Mouse (Mus musculus) embryonic facial prominence, embryonic 14.5 days (tissue): ENCODE measurements at regions not wholly inside any gene's neighbourhood (a gene's known extent, or its start where the extent isn't known, plus 50 kb on each side); places are given as distances from the start of the nearest gene placed in this dataset.

Source experiments
- ATAC-seq: fragments of 200-750 bp; cut with Nextera tagmentation; 2 replicates; pipeline ENCODE4 v1.8.0; 2017; ENCODE audit warnings: low read depth, moderate number of reproducible peaks, moderate TSS enrichment
- DNase-seq: peaks from one replicate; pipeline ENCODE4 v3.0.0-alpha.2; 2015; ENCODE audit warnings: low spot score
- H3K27ac ChIP-seq: fragments of 300-500 bp; sonication (generic); replicated peaks from 2 replicates; pipeline ENCODE4 v1.5.1; 2014; ENCODE audit warnings: low read depth, mild to moderate bottlenecking, low read length, moderate library complexity
- H3K27me3 ChIP-seq: fragments of 300-500 bp; sonication (generic); replicated peaks from 2 replicates; pipeline ENCODE4 v1.6.1; 2014; ENCODE audit warnings: low read length; ENCODE audit not compliant: control insufficient read depth, insufficient read depth
- H3K36me3 ChIP-seq: fragments of 300-500 bp; sonication (generic); 2 replicates; pipeline ENCODE4 v1.6.1; 2014; ENCODE audit warnings: low read length, mixed read lengths; ENCODE audit not compliant: control insufficient read depth, insufficient read depth
- H3K4me1 ChIP-seq: fragments of 300-500 bp; sonication (generic); 2 replicates; pipeline ENCODE4 v1.6.1; 2014; ENCODE audit warnings: antibody characterized with exemption, low read length; ENCODE audit not compliant: control insufficient read depth, insufficient read depth
- H3K4me2 ChIP-seq: fragments of 300-500 bp; sonication (generic); 2 replicates; pipeline ENCODE4 v1.6.1; 2014; ENCODE audit warnings: low read depth, mild to moderate bottlenecking, low read length, moderate library complexity, mixed read lengths
- H3K4me3 ChIP-seq: fragments of 300-500 bp; sonication (generic); 2 replicates; pipeline ENCODE4 v1.5.1; 2014; ENCODE audit warnings: low read depth, mild to moderate bottlenecking, low read length
- H3K9ac ChIP-seq: fragments of 300-500 bp; sonication (generic); 2 replicates; pipeline ENCODE4 v1.6.1; 2014; ENCODE audit warnings: low read depth, mild to moderate bottlenecking, low read length, moderate library complexity, mixed read lengths
- H3K9me3 ChIP-seq: fragments of 300-500 bp; sonication (generic); 2 replicates; pipeline ENCODE4 v1.6.1; 2016; ENCODE audit warnings: low read length; ENCODE audit not compliant: control insufficient read depth
- WGBS: fragments of 180-500 bp; shearing (Covaris S2); extraction: QIAGEN DNeasy Blood & Tissue Kit; methylation state at CpG from one replicate; pipeline ENCODE4 v1.1.7; 2014; 5-methylcytosine and 5-hydroxymethylcytosine counted together

- Histone ChIP-seq H3K4me1 (no peaks in the 10 kb centered on the region), H3K27ac (no peak overlapping the region), H3K36me3 (no peaks in the 10 kb centered on the region), H3K9ac (no peak overlapping the region), H3K4me3 (no peak overlapping the region), H3K27me3 (no peaks in the 10 kb centered on the region), H3K4me2 (no peak overlapping the region), H3K9me3 (no peaks in the 10 kb centered on the region)
- no peak for ATAC-seq
- no peak for DNase-seq
- WGBS = 77% methylated on average over 5 of the region's 5 CpGs
Measured at GRCm38 (mm10) chr4:54704696-54705095, 240.2 kb upstream of the Zfp462 start.

GRCm38 (mm10) chr4:54709751-54710150 is 235.1 kb upstream of the Zfp462 start:
- H3K9me3 ChIP-seq = no peaks in the 10 kb centered on the region
- peaks cover 9% of the 10 kb centered on the region for H3K4me1 ChIP-seq
- H3K27me3 ChIP-seq = no peaks in the 10 kb centered on the region
- no peak overlapping the region for H3K4me3 ChIP-seq
- no peak overlapping the region for H3K27ac ChIP-seq
- H3K36me3 ChIP-seq = no peaks in the 10 kb centered on the region
- ATAC-seq = no peak
- H3K4me2 ChIP-seq = no peak overlapping the region
- H3K9ac ChIP-seq = no peak overlapping the region
- no peak for DNase-seq

GRCm38 (mm10) chr4:54712929-54713328 is 231.9 kb upstream of the Zfp462 start:
- WGBS = 33% methylated on average over 3 of the region's 3 CpGs
- no peak overlapping the region; the same call in 1 of the 2 replicates for H3K27ac ChIP-seq

GRCm38 (mm10) chr4:54714612-54715342 is 230.1 kb upstream of the Zfp462 start:
- Histone ChIP-seq H3K27ac (no peak overlapping the region), H3K9me3 (no peaks in the 10 kb centered on the region), H3K4me3 (no peak overlapping the region), H3K9ac (no peak overlapping the region), H3K36me3 (no peaks in the 10 kb centered on the region), H3K4me1 (peaks cover 9% of the 10 kb centered on the region), H3K4me2 (no peak overlapping the region), H3K27me3 (no peaks in the 10 kb centered on the region)
- ATAC-seq = no peak
- DNase-seq = no peak
- WGBS = 77% methylated on average over 9 of the region's 9 CpGs

More at GRCm38 (mm10) chr4:54712929-54713328, 231.9 kb upstream of the Zfp462 start:
- Histone ChIP-seq H3K36me3 (no peaks in the 10 kb centered on the region), H3K9me3 (no peaks in the 10 kb centered on the region), H3K4me1 (peaks cover 9% of the 10 kb centered on the region), H3K4me3 (no peak overlapping the region), H3K27me3 (no peaks in the 10 kb centered on the region), H3K9ac (no peak overlapping the region), H3K4me2 (no peak overlapping the region)
- ATAC-seq (peak; percentile 84), DNase-seq (peak; percentile 80)

GRCm38 (mm10) chr4:54718083-54718482 is 226.8 kb upstream of the Zfp462 start:
- 75% methylated on average over 1 of the region's 1 CpGs for WGBS
- peaks cover 5% of the 10 kb centered on the region; the same call in 1 of the 2 replicates for H3K4me1 ChIP-seq
- DNase-seq (no peak), ATAC-seq (no peak)
- H3K27ac ChIP-seq = no peak overlapping the region
- no peak overlapping the region for H3K4me3 ChIP-seq
- no peak overlapping the region for H3K9ac ChIP-seq
- no peak overlapping the region for H3K4me2 ChIP-seq
- no peaks in the 10 kb centered on the region for H3K27me3 ChIP-seq
- no peaks in the 10 kb centered on the region for H3K9me3 ChIP-seq
- H3K36me3 ChIP-seq = no peaks in the 10 kb centered on the region

- 80% methylated on average over 5 of the region's 5 CpGs for WGBS
- no peaks in the 10 kb centered on the region for H3K4me1 ChIP-seq
- H3K36me3 ChIP-seq = no peaks in the 10 kb centered on the region
- no peak overlapping the region for H3K4me3 ChIP-seq
- H3K27ac ChIP-seq = no peak overlapping the region
- no peaks in the 10 kb centered on the region for H3K9me3 ChIP-seq
- DNase-seq (no peak), ATAC-seq (no peak)
- no peak overlapping the region for H3K9ac ChIP-seq
- H3K4me2 ChIP-seq = no peak overlapping the region
- H3K27me3 ChIP-seq = no peaks in the 10 kb centered on the region
Measured at GRCm38 (mm10) chr4:54739001-54739400, 205.8 kb upstream of the Zfp462 start.

- Histone ChIP-seq H3K9me3 (no peaks in the 10 kb centered on the region), H3K4me3 (no peak overlapping the region), H3K4me2 (no peak overlapping the region), H3K36me3 (no peaks in the 10 kb centered on the region), H3K9ac (no peak overlapping the region), H3K27ac (no peak overlapping the region), H3K27me3 (no peaks in the 10 kb centered on the region), H3K4me1 (no peaks in the 10 kb centered on the region)
- DNase-seq = no peak
- ATAC-seq = no peak
- 91% methylated on average over 2 of the region's 2 CpGs for WGBS
Measured at GRCm38 (mm10) chr4:54751458-54751857, 193.4 kb upstream of the Zfp462 start.

- H3K9me3 ChIP-seq = no peaks in the 10 kb centered on the region
- H3K4me1 ChIP-seq = peaks cover 16% of the 10 kb centered on the region
- ATAC-seq (no peak), DNase-seq (no peak)
- H3K27me3 ChIP-seq = no peaks in the 10 kb centered on the region
- H3K36me3 ChIP-seq = no peaks in the 10 kb centered on the region
- H3K27ac ChIP-seq = no peak overlapping the region
- no peak overlapping the region for H3K4me2 ChIP-seq
- WGBS = 87% methylated on average over 4 of the region's 4 CpGs
- no peak overlapping the region for H3K4me3 ChIP-seq
- no peak overlapping the region for H3K9ac ChIP-seq
Measured at GRCm38 (mm10) chr4:54756441-54756840, 188.4 kb upstream of the Zfp462 start.
